Mouse (Mus musculus) B cell, adult (primary cell): ENCODE results near the gene Tmem273. TPM values are rescaled to one million over a fixed set of nuclear protein-coding genes. Genes with fewer than 3 reads are reported as not detected.

ENCODE experiments used
- total RNA-seq: library from RNA; stranded (reverse); gene quantifications from 4 replicates; pipeline ENCODE4 v1.2.4, GENCODE M21; 2023; ENCODE audit not compliant: inconsistent age

Tmem273 gene
- total RNA-seq = 0.57 TPM in 1 of 4 replicates, not detected in the others

DNA sequence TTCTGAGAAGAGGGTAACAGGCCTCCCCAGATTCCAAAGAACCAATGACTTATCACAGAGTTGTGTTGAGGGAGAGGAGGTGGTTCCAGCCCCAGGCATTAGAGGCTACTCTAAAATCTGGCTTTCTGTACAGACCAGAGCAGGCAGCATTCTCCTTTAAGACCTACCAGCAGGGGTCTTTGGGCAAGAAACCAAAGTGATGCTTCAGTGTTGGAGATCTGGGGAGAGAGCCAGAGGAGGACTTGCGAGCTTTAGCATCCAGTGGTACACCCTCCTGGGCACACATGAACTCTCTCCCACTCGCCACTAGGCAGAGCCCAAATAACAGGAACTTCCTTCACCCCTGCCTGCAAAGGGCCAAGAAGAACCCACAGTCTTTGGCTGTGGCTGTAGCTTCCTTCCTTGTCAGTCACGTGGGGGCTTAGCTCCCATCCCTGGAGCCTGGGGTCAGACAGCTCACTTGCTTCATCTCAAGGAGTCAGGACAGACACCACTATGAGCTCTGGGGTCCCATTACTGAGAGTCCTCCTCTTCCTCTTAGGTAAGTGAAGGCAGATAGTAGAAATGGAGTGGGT lies at the start of gene Tmem273:
Tmem273 (plus strand) TSS at position 408 of the 575 bp plus-strand sequence.

GRCm38 (mm10) chr14:32833847-32834246 lies 48.1 kb downstream of the Tmem273 start, which contains the start of gene Fam170b:
TSS of gene Fam170b (plus strand) at chr14:32833962.

GRCm38 (mm10) chr14:32856681-32857328 lies 71.0 kb downstream of the Tmem273 start, which contains the start of gene Vstm4:
TSS of gene Vstm4 (plus strand) at chr14:32856756.

Other genes with a start within 250 kb of the Tmem273 start
- gene Prrxl1, start 186.6 kb upstream of the Tmem273 start, total RNA-seq = not detected in 4 replicates
- gene 3425401B19Rik, start 100.7 kb upstream of the Tmem273 start, total RNA-seq = 0.32 to 0.72 TPM (median 0.62 TPM) in 4 replicates
- gene Fam170b, start 48.0 kb downstream of the Tmem273 start, total RNA-seq = not detected in 4 replicates
- gene Vstm4, start 70.8 kb downstream of the Tmem273 start, total RNA-seq = 0.22 to 0.42 TPM (median 0.30 TPM) in 3 of 4 replicates, not detected in the other
- not detected in 4 replicates for gene Lrrc18, start 205.4 kb downstream of the Tmem273 start, total RNA-seq